Mouse (Mus musculus) E14TG2a.4 (cell line): ENCODE results near the gene Timm17b.

ENCODE experiments used
- CTCF ChIP-seq: conservative IDR thresholded peaks from 2 replicates; pipeline ENCODE4 v1.5.1; 2014; ENCODE audit warnings: low read length
- NANOG ChIP-seq: IDR thresholded peaks from 2 replicates; pipeline ENCODE4 v1.6.1; 2014; ENCODE audit warnings: borderline replicate concordance, low read length, mixed read lengths

DNA sequence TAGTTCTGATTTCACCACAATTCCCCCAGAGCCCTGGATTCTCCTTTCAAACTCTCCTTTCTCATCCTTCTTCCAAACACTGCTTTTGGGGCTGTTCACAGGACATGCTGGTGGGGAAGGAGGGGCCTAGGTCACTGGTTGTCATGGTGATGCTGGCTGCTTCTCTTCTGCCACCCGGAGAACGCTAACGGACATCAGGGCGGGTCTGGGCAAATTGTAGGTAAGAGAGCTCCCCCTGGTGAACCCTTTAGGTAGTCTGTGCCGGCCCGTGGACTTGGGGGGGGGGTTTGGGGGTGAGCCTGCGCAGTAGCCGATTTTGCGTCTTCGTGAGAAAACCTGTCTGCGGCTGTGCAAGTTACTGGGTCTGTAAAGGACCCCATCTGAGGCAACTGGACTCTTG lies 19.3 kb upstream of the Timm17b start:
- TF ChIP-seq CTCF, result peak; percentile 34
- no peak for TF ChIP-seq NANOG
